Mouse (Mus musculus): ENCODE measurements at regions not wholly inside any gene's neighbourhood (a gene's known extent, or its start where the extent isn't known, plus 50 kb on each side); places are given as distances from the start of the nearest gene placed in this dataset.

- DNase-seq = no peak
Observed at GRCm38 (mm10) chr4:31727498-31728148, 236.3 kb upstream of the Map3k7 start.

- DNase-seq = no peak
Observed at GRCm38 (mm10) chr4:31728149-31728516, 235.8 kb upstream of the Map3k7 start.

- no peak for DNase-seq
Observed at GRCm38 (mm10) chr4:31743776-31744175, 220.1 kb upstream of the Map3k7 start.

GRCm38 (mm10) chr4:31744431-31744830 is 219.5 kb upstream of the Map3k7 start:
- DNase-seq = no peak

GRCm38 (mm10) chr4:31753677-31754312 is 210.1 kb upstream of the Map3k7 start:
- DNase-seq = no peak

- no peak for DNase-seq
Observed at GRCm38 (mm10) chr4:31757126-31757525, 206.8 kb upstream of the Map3k7 start.

GRCm38 (mm10) chr4:31760116-31760515 is 203.8 kb upstream of the Map3k7 start:
- no peak for DNase-seq

GRCm38 (mm10) chr4:31762199-31762598 is 201.7 kb upstream of the Map3k7 start:
- no peak for DNase-seq

GRCm38 (mm10) chr4:31768026-31768626 is 195.8 kb upstream of the Map3k7 start:
- no peak for DNase-seq

GRCm38 (mm10) chr4:31769325-31769724 is 194.6 kb upstream of the Map3k7 start:
- DNase-seq = no peak

- no peak for DNase-seq
Observed at GRCm38 (mm10) chr4:31786284-31786683, 177.6 kb upstream of the Map3k7 start.

GRCm38 (mm10) chr4:31817574-31818240 is 146.2 kb upstream of the Map3k7 start:
- DNase-seq = no peak

- no peak for DNase-seq
Observed at GRCm38 (mm10) chr4:31819521-31820259, 144.2 kb upstream of the Map3k7 start.

GRCm38 (mm10) chr4:31823574-31824348 is 140.1 kb upstream of the Map3k7 start:
- DNase-seq = peak; percentile 50 to 63

GRCm38 (mm10) chr4:31824518-31825437 is 139.1 kb upstream of the Map3k7 start:
- DNase-seq = peak in 1 of 2 experiments; percentile 44

- DNase-seq = no peak
Observed at GRCm38 (mm10) chr4:31825438-31825830, 138.5 kb upstream of the Map3k7 start.

- peak in 1 of 2 experiments; percentile 35 for DNase-seq
Observed at GRCm38 (mm10) chr4:31826661-31827060, 137.2 kb upstream of the Map3k7 start.

GRCm38 (mm10) chr4:31827266-31827665 is 136.6 kb upstream of the Map3k7 start:
- no peak for DNase-seq

- peak in 1 of 2 experiments; percentile 39 for DNase-seq
Observed at GRCm38 (mm10) chr4:31830241-31830640, 133.7 kb upstream of the Map3k7 start.

- DNase-seq = no peak
Observed at GRCm38 (mm10) chr4:31831469-31831868, 132.4 kb upstream of the Map3k7 start.

- no peak for DNase-seq
Observed at GRCm38 (mm10) chr4:31833828-31834227, 130.1 kb upstream of the Map3k7 start.
